9 mouse cellular contexts compared by ENCODE assay signal in the genomic region with DNA sequence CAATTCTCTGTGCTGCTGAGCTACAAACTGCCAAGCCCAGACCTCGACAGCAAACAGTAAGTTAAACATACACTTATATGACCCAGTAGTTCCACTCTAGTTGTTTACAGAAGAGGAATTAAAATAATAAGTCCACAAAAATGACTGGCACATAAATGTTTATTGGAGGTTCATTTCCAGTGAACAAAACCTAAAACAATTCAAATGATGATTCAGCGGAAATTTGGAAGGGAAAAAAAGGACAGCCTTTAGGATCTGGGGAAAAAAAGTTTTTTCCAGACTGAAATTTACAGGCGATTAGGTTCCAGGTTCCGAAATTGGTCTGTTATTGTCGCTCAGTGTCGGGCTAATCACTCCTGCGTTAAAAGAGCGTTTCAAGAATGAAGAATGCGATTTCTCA. TPM values are rescaled to one million over a fixed set of nuclear protein-coding genes. Genes with fewer than 3 reads are reported as not detected.
DNase-seq lines count a peak whose midpoint lies in the region; ATAC-seq and TF ChIP-seq lines count a peak whose summit lies in the region.
"Had no signal": no experiment of that assay in that cellular context is flagged by ENCODE, and none has a peak within 500 bp of the region (broad histone marks: within the 10 kb centered on the region; RNA-seq: fewer than 3 reads in every experiment).

No protein-coding gene starts in this region.

- peak overlapping the region; percentile 78; the same call in 1 of the 2 replicates for H3K9ac ChIP-seq in kidney, postnatal 0 days (ENCODE audit: low read depth, low read length)
- H3K9ac ChIP-seq in hindbrain, postnatal 0 days (replicated peaks; ENCODE audit: low read length): peak overlapping the region; percentile 70
- H3K9ac ChIP-seq in midbrain, embryonic 16.5 days (ENCODE audit: low read depth, low read length): peak overlapping the region; percentile 75

- no peaks in the 10 kb centered on the region for H3K27me3 ChIP-seq in kidney, postnatal 0 days (ENCODE audit: insufficient read depth, low read length)
- peaks cover 68% of the 10 kb centered on the region for H3K27me3 ChIP-seq in embryonic facial prominence, embryonic 10.5 days (replicated peaks; ENCODE audit: low read depth, poor library complexity, severe bottlenecking)
- no peaks in the 10 kb centered on the region for H3K27me3 ChIP-seq in hindbrain, postnatal 0 days (ENCODE audit: insufficient read depth, low read length)
- H3K27me3 ChIP-seq in midbrain, embryonic 16.5 days (ENCODE audit: control insufficient read depth, insufficient read depth, low read depth, low read length): no peaks in the 10 kb centered on the region; the same call in 1 of the 2 replicates

- no peak for TF ChIP-seq CTCF in kidney, postnatal 0 days (IDR thresholded peaks at IDR 0.05; ENCODE audit: low read depth)
- no peak for TF ChIP-seq CTCF in hindbrain, postnatal 0 days (IDR thresholded peaks at IDR 0.05; ENCODE audit: low read depth)

- no peaks in the 10 kb centered on the region for H3K9me3 ChIP-seq in kidney, postnatal 0 days (replicated peaks; ENCODE audit: low read length)
- no peaks in the 10 kb centered on the region for H3K9me3 ChIP-seq in embryonic facial prominence, embryonic 10.5 days
- no peaks in the 10 kb centered on the region for H3K9me3 ChIP-seq in hindbrain, postnatal 0 days (ENCODE audit: low read length)
- no peaks in the 10 kb centered on the region for H3K9me3 ChIP-seq in midbrain, embryonic 16.5 days (replicated peaks; ENCODE audit: control insufficient read depth, low read length, poor library complexity, severe bottlenecking)

- 12% methylated on average over 9 of the region's 9 CpGs for WGBS in kidney, postnatal 0 days
- 23% methylated on average over 9 of the region's 9 CpGs for WGBS in embryonic facial prominence, embryonic 10.5 days
- 15% methylated on average over 9 of the region's 9 CpGs for WGBS in hindbrain, postnatal 0 days
- WGBS in midbrain, embryonic 16.5 days: 17% methylated on average over 9 of the region's 9 CpGs

- H3K27ac ChIP-seq in kidney, postnatal 0 days: no peak overlapping the region
- H3K27ac ChIP-seq in embryonic facial prominence, embryonic 10.5 days (replicated peaks): no peak overlapping the region
- peak overlapping the region; percentile 67; the same call in 1 of the 2 replicates for H3K27ac ChIP-seq in hindbrain, postnatal 0 days
- H3K27ac ChIP-seq in midbrain, embryonic 16.5 days (ENCODE audit: low read length): no peak overlapping the region

- peak overlapping the region; percentile 82 for H3K4me2 ChIP-seq in kidney, postnatal 0 days (ENCODE audit: low read length)
- H3K4me2 ChIP-seq in hindbrain, postnatal 0 days (ENCODE audit: low read depth, low read length): peak overlapping the region; percentile 78
- H3K4me2 ChIP-seq in midbrain, embryonic 16.5 days (ENCODE audit: low read length): peak overlapping the region; percentile 76

- no peak for ATAC-seq in kidney, postnatal 0 days (replicated peaks; ENCODE audit: low FRiP score, low read depth)
- no peak for ATAC-seq in hindbrain, postnatal 0 days
- no peak for ATAC-seq in midbrain, embryonic 16.5 days

- 0 out of 2 replicates have a peak, but pooled peaks cover 4% of the 10 kb centered on the region for H3K36me3 ChIP-seq in kidney, postnatal 0 days (ENCODE audit: insufficient read depth, low read length)
- H3K36me3 ChIP-seq in embryonic facial prominence, embryonic 10.5 days (replicated peaks): no peaks in the 10 kb centered on the region
- H3K36me3 ChIP-seq in hindbrain, postnatal 0 days (ENCODE audit: insufficient read depth, low read length): no peaks in the 10 kb centered on the region
- no peaks in the 10 kb centered on the region for H3K36me3 ChIP-seq in midbrain, embryonic 16.5 days (ENCODE audit: control insufficient read depth, insufficient read depth, low read length)

- H3K4me3 ChIP-seq in kidney, postnatal 0 days (replicated peaks; ENCODE audit: low read depth, low read length): peak overlapping the region; percentile 67
- peak overlapping the region; percentile 68 for H3K4me3 ChIP-seq in embryonic facial prominence, embryonic 10.5 days
- H3K4me3 ChIP-seq in hindbrain, postnatal 0 days (ENCODE audit: low read length): peak overlapping the region; percentile 63
- peak overlapping the region; percentile 60 for H3K4me3 ChIP-seq in midbrain, embryonic 16.5 days (ENCODE audit: low read depth, low read length)

- H3K4me1 ChIP-seq in kidney, postnatal 0 days (replicated peaks; ENCODE audit: insufficient read depth, low read length): 0 out of 2 replicates have a peak, but pooled peaks cover 4% of the 10 kb centered on the region
- peaks cover 12% of the 10 kb centered on the region for H3K4me1 ChIP-seq in embryonic facial prominence, embryonic 10.5 days
- no peaks in the 10 kb centered on the region for H3K4me1 ChIP-seq in hindbrain, postnatal 0 days (ENCODE audit: insufficient read depth, low read length)
- peaks cover 5% of the 10 kb centered on the region; the same call in 1 of the 2 replicates for H3K4me1 ChIP-seq in midbrain, embryonic 16.5 days (ENCODE audit: control insufficient read depth, insufficient read depth, low read length)

- DNase-seq in kidney, postnatal 0 days (ENCODE audit: low spot score): no peak
- DNase-seq in kidney, adult 11 months: no peak
- DNase-seq in embryonic facial prominence, embryonic 10.5 days (ENCODE audit: low spot score): no peak
- DNase-seq in hindbrain, postnatal 0 days (ENCODE audit: low spot score): no peak
- no peak for DNase-seq in right cerebral cortex, adult 2 months (ENCODE audit: low spot score in 2 of 2)
- DNase-seq in ovary, postnatal 10 days (ENCODE audit: low spot score): no peak
- DNase-seq in urinary bladder, postnatal 25 days (ENCODE audit: low spot score): no peak

RNA-seq across cellular contexts. Expression of a gene that starts 0.4 kb away (rescaled TPM):
- polyA plus RNA-seq in kidney, postnatal 0 days (2015; fragmentation: Nextera tagmentation; extraction: Ambion mirVana): 6.7 and 7.2 TPM in 2 replicates
- polyA plus RNA-seq in embryonic facial prominence, embryonic 10.5 days (2016; fragmentation: Nextera tagmentation; extraction: Ambion mirVana): 3.2 and 3.7 TPM in 2 replicates
- total RNA-seq in hindbrain, postnatal 0 days (2014; rRNA removed): 46.0 and 64.3 TPM in 2 replicates
- polyA plus RNA-seq in hindbrain, postnatal 0 days (2015; fragmentation: Nextera tagmentation; extraction: Ambion mirVana): 17.7 and 19.1 TPM in 2 replicates
- 17.9 and 19.6 TPM in 2 replicates for polyA plus RNA-seq in midbrain, embryonic 16.5 days (2015; fragmentation: Nextera tagmentation; extraction: Ambion mirVana)

RNA-seq across cellular contexts. Expression of a gene that starts 6.7 kb away (rescaled TPM):
- not detected in 2 replicates for polyA plus RNA-seq in kidney, postnatal 0 days (2015; fragmentation: Nextera tagmentation; extraction: Ambion mirVana)
- not detected in 2 replicates for polyA plus RNA-seq in embryonic facial prominence, embryonic 10.5 days (2016; fragmentation: Nextera tagmentation; extraction: Ambion mirVana)
- not detected in 2 replicates for total RNA-seq in hindbrain, postnatal 0 days (2014; rRNA removed)
- not detected in 2 replicates for polyA plus RNA-seq in hindbrain, postnatal 0 days (2015; fragmentation: Nextera tagmentation; extraction: Ambion mirVana)
- polyA plus RNA-seq in midbrain, embryonic 16.5 days (2015; fragmentation: Nextera tagmentation; extraction: Ambion mirVana): not detected in 2 replicates
- total RNA-seq: gastrocnemius, adult 18-20 months had no signal

RNA-seq across cellular contexts. Expression of a gene that starts 14.3 kb away (rescaled TPM):
- polyA plus RNA-seq in kidney, postnatal 0 days (2015; fragmentation: Nextera tagmentation; extraction: Ambion mirVana): 686 and 703 TPM in 2 replicates
- 1,123 and 1,132 TPM in 2 replicates for polyA plus RNA-seq in embryonic facial prominence, embryonic 10.5 days (2016; fragmentation: Nextera tagmentation; extraction: Ambion mirVana)
- 409 and 504 TPM in 2 replicates for total RNA-seq in hindbrain, postnatal 0 days (2014; rRNA removed)
- 829 and 887 TPM in 2 replicates for polyA plus RNA-seq in hindbrain, postnatal 0 days (2015; fragmentation: Nextera tagmentation; extraction: Ambion mirVana)
- polyA plus RNA-seq in midbrain, embryonic 16.5 days (2015; fragmentation: Nextera tagmentation; extraction: Ambion mirVana): 719 and 737 TPM in 2 replicates

RNA-seq across cellular contexts. Expression of a gene that starts 20.4 kb away (rescaled TPM):
- 0.56 and 0.87 TPM in 2 replicates for polyA plus RNA-seq in kidney, postnatal 0 days (2015; fragmentation: Nextera tagmentation; extraction: Ambion mirVana)
- 0.43 and 0.44 TPM in 2 replicates for polyA plus RNA-seq in embryonic facial prominence, embryonic 10.5 days (2016; fragmentation: Nextera tagmentation; extraction: Ambion mirVana)
- not detected in 2 replicates for total RNA-seq in hindbrain, postnatal 0 days (2014; rRNA removed)
- 0.24 and 0.31 TPM in 2 replicates for polyA plus RNA-seq in hindbrain, postnatal 0 days (2015; fragmentation: Nextera tagmentation; extraction: Ambion mirVana)
- 0.29 TPM in 1 of 2 replicates, not detected in the other for polyA plus RNA-seq in midbrain, embryonic 16.5 days (2015; fragmentation: Nextera tagmentation; extraction: Ambion mirVana)
- total RNA-seq: gastrocnemius, adult 18-20 months had no signal

RNA-seq across cellular contexts. Expression of a gene that starts 23.3 kb away (rescaled TPM):
- 11.5 and 12.1 TPM in 2 replicates for polyA plus RNA-seq in kidney, postnatal 0 days (2015; fragmentation: Nextera tagmentation; extraction: Ambion mirVana)
- 14.6 and 15.2 TPM in 2 replicates for polyA plus RNA-seq in embryonic facial prominence, embryonic 10.5 days (2016; fragmentation: Nextera tagmentation; extraction: Ambion mirVana)
- total RNA-seq in hindbrain, postnatal 0 days (2014; rRNA removed): 56.6 and 73.3 TPM in 2 replicates
- polyA plus RNA-seq in hindbrain, postnatal 0 days (2015; fragmentation: Nextera tagmentation; extraction: Ambion mirVana): 13.6 and 15.2 TPM in 2 replicates
- 16.7 and 18.2 TPM in 2 replicates for polyA plus RNA-seq in midbrain, embryonic 16.5 days (2015; fragmentation: Nextera tagmentation; extraction: Ambion mirVana)
